In genomic region chr17:73710042-73710911, GRCm38 (mm10) we compare ENCODE assay signal across 9 mouse cellular contexts. TPM values are rescaled to one million over a fixed set of nuclear protein-coding genes. Genes with fewer than 3 reads are reported as not detected.
DNase-seq lines count a peak whose midpoint lies in the region; ATAC-seq and TF ChIP-seq lines count a peak whose summit lies in the region.
"Had no signal": no experiment of that assay in that cellular context is flagged by ENCODE, and none has a peak within 500 bp of the region (broad histone marks: within the 10 kb centered on the region; RNA-seq: fewer than 3 reads in every experiment).

Gene Galnt14, minus strand, starts transcription at chr17:73710453.

- peak; percentile 72 for DNase-seq in layer of hippocampus, adult 11-12 months (ENCODE audit: low spot score)
- DNase-seq in layer of hippocampus, adult 9-10 months (ENCODE audit: low spot score) = no peak
- DNase-seq in gastrocnemius, postnatal 25 days = peak; percentile 7
- peak; percentile 66 for DNase-seq in left cerebral cortex, postnatal 4 days
- DNase-seq in natural killer cell, adult 2 months (ENCODE audit: low spot score in 2 of 2) = peak; percentile 3 to 20

- no peaks in the 10 kb centered on the region for H3K36me3 ChIP-seq in intestine, postnatal 0 days (ENCODE audit: control insufficient read depth, insufficient read depth)
- H3K36me3 ChIP-seq in testis, adult 2 months (ENCODE audit: control insufficient read depth, insufficient read depth, low read length) = no peaks in the 10 kb centered on the region

- peak within 1 kb of the TSS; percentile 47 for H3K4me3 ChIP-seq in intestine, postnatal 0 days (ENCODE audit: low read depth, low read length)
- H3K4me3 ChIP-seq in testis, adult 2 months (ENCODE audit: control insufficient read depth, low read depth, low read length) = peak within 1 kb of the TSS; percentile 30
- H3K4me3 ChIP-seq: myocyte had no signal

- ATAC-seq in common myeloid progenitor, adult 5-6 weeks (replicated peaks; ENCODE audit: low read depth, poor library complexity, severe bottlenecking) = peak; percentile 75
- peak; percentile 38; the same call in 1 of the 2 replicates for ATAC-seq in intestine, postnatal 0 days

- H3K9ac ChIP-seq in intestine, postnatal 0 days (ENCODE audit: low read depth, low read length) = peak within 1 kb of the TSS; percentile 17; the same call in 1 of the 2 replicates

- intact Hi-C loops in left cerebral cortex, postnatal 4 days (cut with DNase I) = no loop called here

- no peak within 1 kb of the TSS for H3K27ac ChIP-seq in intestine, postnatal 0 days (ENCODE audit: low read depth, low read length)
- H3K27ac ChIP-seq in testis, adult 2 months (ENCODE audit: control insufficient read depth, insufficient read depth, low read depth, low read length) = no peak within 1 kb of the TSS

- H3K27me3 ChIP-seq in intestine, postnatal 0 days (replicated peaks; ENCODE audit: control insufficient read depth, insufficient read depth, low read length) = peaks cover 42% of the 10 kb centered on the region
- no peaks in the 10 kb centered on the region; the same call in 1 of the 2 replicates for H3K27me3 ChIP-seq in testis, adult 2 months (ENCODE audit: control insufficient read depth, insufficient read depth, low read length)

- TF ChIP-seq CTCF in intestine, postnatal 0 days (IDR thresholded peaks at IDR 0.05; ENCODE audit: low read depth) = peak; percentile 75
- no peak for TF ChIP-seq CTCF in testis, adult 2 months (IDR thresholded peaks at IDR 0.05; ENCODE audit: control insufficient read depth, insufficient read depth, insufficient replicate concordance, low read depth, low read length)

- TF ChIP-seq POLR2A in testis, adult 2 months (IDR thresholded peaks at IDR 0.05; ENCODE audit: control insufficient read depth, low read depth, low read length) = no peak

- H3K4me1 ChIP-seq in intestine, postnatal 0 days (replicated peaks; ENCODE audit: control insufficient read depth, insufficient read depth, low read length) = no peaks in the 10 kb centered on the region
- peaks cover 8% of the 10 kb centered on the region for H3K4me1 ChIP-seq in testis, adult 2 months (ENCODE audit: control insufficient read depth, insufficient read depth, low read length)

- 1% methylated on average over 74 of the region's 75 CpGs for WGBS in intestine, postnatal 0 days

- peak within 1 kb of the TSS; percentile 85 for H3K4me2 ChIP-seq in intestine, postnatal 0 days (replicated peaks; ENCODE audit: low read depth)

- no peaks in the 10 kb centered on the region for H3K9me3 ChIP-seq in intestine, postnatal 0 days (ENCODE audit: control insufficient read depth)

RNA-seq across cellular contexts. Expression of gene Galnt14, which starts in this region (rescaled TPM):
- total RNA-seq in common myeloid progenitor, adult 5-6 weeks (2017) = not detected in 2 replicates
- total RNA-seq in gastrocnemius, postnatal 25 days (2021) = not detected
- 0.08 and 0.30 TPM in 2 replicates for polyA plus RNA-seq in intestine, postnatal 0 days (2015; fragmentation: Nextera tagmentation; extraction: Ambion mirVana)
- 10 to 100 TPM; 19.1 to 21.0 TPM for total RNA-seq in left cerebral cortex, postnatal 4 days (2021)
- 3.9 TPM in 2 replicates for polyA plus RNA-seq in testis, adult 2 months (2012; rRNA removed)
- polyA plus RNA-seq: myocyte had no signal

Comparison
In these comparisons a context has a peak if more than half of its experiments do, and no peak if none do; other contexts are left out.
1. RNA of gene Galnt14 (total RNA-seq): 19.1 to 21.0 TPM in left cerebral cortex, postnatal 4 days; not detected in gastrocnemius, postnatal 25 days and not detected in common myeloid progenitor, adult 5-6 weeks; every median in the first group is over 10 times any median in the second.
2. Peak in ATAC-seq in common myeloid progenitor, adult 5-6 weeks; RNA of the gene not detected or under 1 TPM.
3. Peak in DNase-seq in gastrocnemius, postnatal 25 days; RNA of the gene not detected or under 1 TPM.
4. Peak in ATAC-seq, H3K4me3 ChIP-seq, H3K9ac ChIP-seq and H3K4me2 ChIP-seq in intestine, postnatal 0 days; RNA of the gene not detected or under 1 TPM.